Mouse (Mus musculus): ENCODE measurements at regions not wholly inside any gene's neighbourhood (a gene's known extent, or its start where the extent isn't known, plus 50 kb on each side); places are given as distances from the start of the nearest gene placed in this dataset.
A peak's percentile ranks its signal among the peaks of the same experiment; 100 is the strongest.

GRCm38 (mm10) chr1:65509003-65509402 is 227.1 kb downstream of the Pth2r start:
- Histone ChIP-seq H3K27me3 (replicated peaks) (no peaks in the 10 kb centered on the region), H3K4me3 (no peak overlapping the region), H3K27ac (no peak overlapping the region), H3K9ac (no peak overlapping the region), H3K36me3 (replicated peaks) (no peaks in the 10 kb centered on the region), H3K4me2 (no peak overlapping the region), H3K4me1 (no peaks in the 10 kb centered on the region), H3K9me3 (no peaks in the 10 kb centered on the region)
- ATAC-seq (replicated peaks), result no peak
- 81% methylated on average over 2 of the region's 2 CpGs for WGBS

DNA sequence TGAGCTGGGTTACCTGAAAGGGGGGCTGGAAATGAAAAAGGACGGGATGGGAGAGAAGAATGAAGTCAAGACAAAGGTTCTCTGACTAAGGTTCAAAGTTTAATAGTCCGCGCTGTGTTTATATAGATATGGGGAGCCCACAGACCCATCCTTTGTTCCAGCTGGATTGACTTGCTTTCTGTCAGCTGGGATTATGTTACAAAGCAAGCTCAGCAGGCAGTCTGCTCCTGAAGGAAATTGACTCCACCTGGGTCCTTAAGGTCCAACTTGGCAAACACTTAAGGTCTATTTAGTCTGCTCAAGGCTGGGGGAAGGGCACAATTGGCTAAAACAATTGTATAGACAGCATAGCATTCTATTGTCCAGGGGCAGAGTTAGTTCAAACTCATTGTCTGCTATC is 253.8 kb downstream of the Pth2r start:
- no peak for ATAC-seq (replicated peaks)
- H3K9ac ChIP-seq, result no peak overlapping the region
- H3K9me3 ChIP-seq, result no peaks in the 10 kb centered on the region
- WGBS, result 53% methylated on average over 3 of the region's 3 CpGs
- H3K4me3 ChIP-seq, result no peak overlapping the region
- H3K27ac ChIP-seq, result no peak overlapping the region
- no peaks in the 10 kb centered on the region for H3K36me3 ChIP-seq (replicated peaks)
- no peaks in the 10 kb centered on the region for H3K27me3 ChIP-seq (replicated peaks)
- H3K4me1 ChIP-seq, result no peaks in the 10 kb centered on the region
- H3K4me2 ChIP-seq, result no peak overlapping the region

- no peak overlapping the region for H3K4me3 ChIP-seq
- H3K36me3 ChIP-seq (replicated peaks), result no peaks in the 10 kb centered on the region
- no peaks in the 10 kb centered on the region for H3K9me3 ChIP-seq
- no peak overlapping the region for H3K27ac ChIP-seq
- 85% methylated on average over 3 of the region's 3 CpGs for WGBS
- H3K4me2 ChIP-seq, result no peak overlapping the region
- H3K27me3 ChIP-seq (replicated peaks), result no peaks in the 10 kb centered on the region
- no peak overlapping the region for H3K9ac ChIP-seq
- no peak for ATAC-seq (replicated peaks)
- H3K4me1 ChIP-seq, result no peaks in the 10 kb centered on the region
Measured at GRCm38 (mm10) chr1:65538509-65538908, 256.7 kb downstream of the Pth2r start.

GRCm38 (mm10) chr1:65544219-65544864 is 262.5 kb downstream of the Pth2r start:
- H3K27me3 ChIP-seq (replicated peaks), result no peaks in the 10 kb centered on the region
- no peaks in the 10 kb centered on the region for H3K9me3 ChIP-seq
- H3K27ac ChIP-seq, result no peak overlapping the region
- no peaks in the 10 kb centered on the region for H3K36me3 ChIP-seq (replicated peaks)
- 32% methylated on average over 5 of the region's 5 CpGs for WGBS
- H3K4me2 ChIP-seq, result no peak overlapping the region
- no peak overlapping the region for H3K9ac ChIP-seq
- peak; percentile 60; the same call in 1 of the 2 replicates for ATAC-seq (replicated peaks)
- no peak overlapping the region for H3K4me3 ChIP-seq
- H3K4me1 ChIP-seq, result no peaks in the 10 kb centered on the region

- Histone ChIP-seq H3K4me2 (no peak overlapping the region), H3K4me3 (no peak overlapping the region), H3K9ac (no peak overlapping the region), H3K27ac (no peak overlapping the region), H3K9me3 (no peaks in the 10 kb centered on the region), H3K4me1 (no peaks in the 10 kb centered on the region), H3K27me3 (replicated peaks) (no peaks in the 10 kb centered on the region), H3K36me3 (replicated peaks) (no peaks in the 10 kb centered on the region)
- 65% methylated on average over 5 of the region's 5 CpGs for whole genome bisulfite sequencing
- no peak for ATAC-seq (replicated peaks)
Measured at GRCm38 (mm10) chr1:65545336-65546060, 263.6 kb downstream of the Pth2r start.

GRCm38 (mm10) chr1:65548830-65549229 is 267.0 kb downstream of the Pth2r start:
- 67% methylated on average over 4 of the region's 4 CpGs for WGBS
- H3K36me3 ChIP-seq (replicated peaks), result no peaks in the 10 kb centered on the region
- no peaks in the 10 kb centered on the region for H3K27me3 ChIP-seq (replicated peaks)
- no peak overlapping the region for H3K4me3 ChIP-seq
- no peak overlapping the region for H3K27ac ChIP-seq
- ATAC-seq (replicated peaks), result no peak
- H3K4me1 ChIP-seq, result no peaks in the 10 kb centered on the region
- H3K9me3 ChIP-seq, result no peaks in the 10 kb centered on the region
- H3K9ac ChIP-seq, result no peak overlapping the region
- H3K4me2 ChIP-seq, result no peak overlapping the region

DNA sequence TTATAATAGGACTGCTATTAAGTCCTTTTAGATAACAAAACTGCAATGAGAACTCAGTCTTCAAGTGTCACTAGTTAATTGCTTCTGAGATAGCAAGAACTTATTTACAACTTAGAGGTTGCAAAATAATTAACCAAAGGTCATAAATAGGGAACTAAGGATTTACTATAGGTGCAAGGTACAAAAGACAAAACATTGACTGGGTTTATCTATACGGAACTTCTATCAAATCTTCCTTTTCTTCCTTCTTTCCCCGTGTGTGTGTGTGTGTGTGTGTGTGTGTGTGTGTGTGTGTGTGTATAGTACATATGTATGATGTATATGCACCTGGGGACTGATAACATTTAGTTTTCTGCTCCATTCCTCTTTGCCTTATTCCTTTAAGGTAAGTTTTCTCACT is 305.5 kb downstream of the Pth2r start:
- 92% methylated on average over 2 of the region's 2 CpGs for WGBS

DNA sequence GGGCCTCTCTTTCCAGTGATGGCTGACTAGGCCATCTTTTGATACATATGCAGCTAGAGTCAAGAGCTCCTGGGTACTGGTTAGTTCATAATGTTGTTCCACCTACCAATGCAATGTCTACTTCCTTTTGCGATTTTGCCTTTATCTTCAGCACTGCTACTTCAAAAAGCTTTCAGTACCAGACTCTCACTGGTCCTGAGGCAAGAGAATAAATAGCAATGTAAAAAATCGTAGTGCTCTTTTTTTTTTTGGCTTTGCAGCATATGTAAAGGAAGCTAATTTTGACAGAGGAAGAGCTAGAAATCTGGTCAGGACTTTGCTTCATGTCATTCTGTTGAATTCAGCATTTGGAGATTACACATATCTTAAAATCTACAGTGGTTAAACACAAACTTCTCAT is 291.0 kb upstream of the Crygf start:
- no peak overlapping the region for H3K27ac ChIP-seq
- no peaks in the 10 kb centered on the region for H3K4me1 ChIP-seq
- no peak overlapping the region for H3K4me3 ChIP-seq
- ATAC-seq (replicated peaks), result no peak
- 82% methylated on average over 2 of the region's 2 CpGs for WGBS
- no peaks in the 10 kb centered on the region for H3K36me3 ChIP-seq (replicated peaks)
- no peak overlapping the region for H3K9ac ChIP-seq
- H3K4me2 ChIP-seq, result no peak overlapping the region
- no peaks in the 10 kb centered on the region for H3K27me3 ChIP-seq (replicated peaks)
- H3K9me3 ChIP-seq, result no peaks in the 10 kb centered on the region

More for the DNA sequence above, 305.5 kb downstream of the Pth2r start:
- ATAC-seq (replicated peaks), result no peak
- Histone ChIP-seq H3K4me2 (no peak overlapping the region), H3K36me3 (replicated peaks) (no peaks in the 10 kb centered on the region), H3K4me1 (no peaks in the 10 kb centered on the region), H3K27ac (no peak overlapping the region), H3K4me3 (no peak overlapping the region), H3K9me3 (0 out of 2 replicates have a peak, but pooled peaks cover 4% of the 10 kb centered on the region), H3K9ac (no peak overlapping the region), H3K27me3 (replicated peaks) (no peaks in the 10 kb centered on the region)

DNA sequence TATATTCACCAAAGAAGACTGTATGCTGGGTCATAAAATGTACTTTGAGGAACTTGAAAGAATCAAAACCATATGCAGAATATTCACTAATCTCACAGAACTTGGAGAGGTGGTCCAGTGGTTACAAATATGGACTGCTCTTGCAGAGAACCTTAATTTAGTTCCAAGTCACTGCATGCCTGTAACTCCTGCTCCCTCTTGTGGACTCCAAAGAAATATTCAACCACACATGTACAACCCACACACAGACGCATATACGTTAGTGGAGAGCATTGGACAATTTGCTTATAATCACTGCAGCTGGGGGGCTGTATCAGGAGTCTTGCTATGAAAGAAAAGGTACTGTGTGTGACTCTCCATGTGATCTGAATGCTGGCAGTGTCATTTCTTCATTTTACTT is 271.9 kb upstream of the Crygf start:
- no peak overlapping the region for H3K4me2 ChIP-seq
- ATAC-seq (replicated peaks), result no peak
- H3K4me1 ChIP-seq, result no peaks in the 10 kb centered on the region
- H3K4me3 ChIP-seq, result no peak overlapping the region
- H3K9ac ChIP-seq, result no peak overlapping the region
- H3K27me3 ChIP-seq (replicated peaks), result no peaks in the 10 kb centered on the region
- WGBS, result 61% methylated on average over 2 of the region's 2 CpGs
- no peak overlapping the region for H3K27ac ChIP-seq
- no peaks in the 10 kb centered on the region for H3K36me3 ChIP-seq (replicated peaks)
- H3K9me3 ChIP-seq, result no peaks in the 10 kb centered on the region

DNA sequence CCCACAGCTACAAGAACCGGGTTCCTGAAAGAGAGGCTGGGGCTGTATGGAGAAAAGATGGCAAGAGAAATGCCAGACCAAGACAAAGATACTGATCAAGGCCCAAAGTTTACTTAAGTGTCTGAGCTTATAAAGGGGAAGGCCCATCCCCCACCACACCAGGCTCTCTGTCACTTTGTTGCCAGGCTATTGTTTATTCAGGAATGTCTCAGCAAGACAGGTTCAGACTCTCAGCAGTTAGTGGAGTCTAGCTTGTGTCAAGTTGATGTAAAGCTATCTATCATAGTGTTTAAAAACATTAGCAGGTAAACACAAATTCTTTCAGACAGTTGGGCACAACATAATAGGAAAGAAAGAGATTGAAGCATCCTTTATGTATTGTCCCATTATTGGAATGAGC is 244.4 kb upstream of the Crygf start:
- no peaks in the 10 kb centered on the region for H3K27me3 ChIP-seq (replicated peaks)
- no peak overlapping the region for H3K4me2 ChIP-seq
- H3K36me3 ChIP-seq (replicated peaks), result no peaks in the 10 kb centered on the region
- H3K9me3 ChIP-seq, result no peaks in the 10 kb centered on the region
- H3K27ac ChIP-seq, result no peak overlapping the region
- 24% methylated on average over 1 of the region's 1 CpGs for WGBS
- no peak for ATAC-seq (replicated peaks)
- H3K4me1 ChIP-seq, result no peaks in the 10 kb centered on the region
- H3K9ac ChIP-seq, result no peak overlapping the region
- H3K4me3 ChIP-seq, result no peak overlapping the region

- Histone ChIP-seq H3K27ac (no peak overlapping the region), H3K4me1 (no peaks in the 10 kb centered on the region), H3K27me3 (replicated peaks) (no peaks in the 10 kb centered on the region), H3K36me3 (replicated peaks) (no peaks in the 10 kb centered on the region), H3K4me2 (no peak overlapping the region), H3K4me3 (no peak overlapping the region), H3K9ac (no peak overlapping the region), H3K9me3 (no peaks in the 10 kb centered on the region)
- ATAC-seq (replicated peaks), result no peak
- 75% methylated on average over 1 of the region's 1 CpGs for WGBS
Measured at GRCm38 (mm10) chr1:65687322-65687721, 239.0 kb upstream of the Crygf start.

DNA sequence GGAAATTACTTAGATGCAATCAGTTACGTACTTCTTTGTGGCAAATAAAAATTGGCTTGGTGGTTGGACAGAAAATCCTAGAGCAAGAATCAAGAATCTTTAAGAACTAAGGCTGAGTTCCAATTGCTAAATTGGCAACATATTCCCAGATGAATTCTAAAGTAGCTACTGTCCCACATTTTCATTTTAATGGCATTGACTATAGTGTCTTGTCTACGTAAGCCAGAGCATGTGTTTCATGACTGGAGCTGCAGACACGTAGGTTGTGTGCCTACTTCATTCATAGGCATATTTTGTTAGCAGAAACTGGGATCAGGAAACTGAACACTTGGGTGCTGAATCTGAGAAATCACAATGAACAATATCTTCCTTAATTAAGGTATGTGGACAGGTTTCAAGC is 196.1 kb upstream of the Crygf start:
- H3K27me3 ChIP-seq (replicated peaks), result no peaks in the 10 kb centered on the region
- no peaks in the 10 kb centered on the region for H3K36me3 ChIP-seq (replicated peaks)
- 85% methylated on average over 3 of the region's 3 CpGs for WGBS

GRCm38 (mm10) chr1:65757951-65758350 is 168.4 kb upstream of the Crygf start:
- Histone ChIP-seq H3K4me3 (no peak overlapping the region), H3K4me2 (no peak overlapping the region), H3K27me3 (replicated peaks) (no peaks in the 10 kb centered on the region), H3K9me3 (no peaks in the 10 kb centered on the region), H3K27ac (no peak overlapping the region), H3K36me3 (replicated peaks) (no peaks in the 10 kb centered on the region), H3K9ac (no peak overlapping the region), H3K4me1 (no peaks in the 10 kb centered on the region)
- ATAC-seq (replicated peaks), result no peak
- 79% methylated on average over 2 of the region's 2 CpGs for WGBS

More for the DNA sequence above, 196.1 kb upstream of the Crygf start:
- Histone ChIP-seq H3K9ac (no peak overlapping the region), H3K4me3 (no peak overlapping the region), H3K4me1 (no peaks in the 10 kb centered on the region), H3K4me2 (no peak overlapping the region), H3K27ac (no peak overlapping the region), H3K9me3 (no peaks in the 10 kb centered on the region)
- no peak for ATAC-seq (replicated peaks)
